Mouse (Mus musculus) activated CD4-positive, CD25-positive, alpha-beta regulatory T cell, adult 4 months (primary cell): ENCODE measurements around the gene Arl5b. TPM values are rescaled to one million over a fixed set of nuclear protein-coding genes. Genes with fewer than 3 reads are reported as not detected.

Experiments
- ATAC-seq: one replicate; pipeline ENCODE4 v1.8.0; 2017
- polyA plus RNA-seq, 2 experiments: library from polyadenylated mRNA; unstranded; fragments of 100-300 nt; shearing (Covaris generic); gene quantifications; one replicate each; pipeline ENCODE4 v1.2.1; 2017

The Arl5b gene
- 10 to 100 TPM; 10.3 to 13.5 TPM for polyA plus RNA-seq

GRCm38 (mm10) chr2:15049117-15049873 lies at the start of gene Arl5b:
TSS of gene Arl5b (plus strand) at chr2:15049395.
- ATAC-seq, result peak; percentile 99

- ATAC-seq, result no peak
Measured at GRCm38 (mm10) chr2:15007531-15007930, 41.7 kb upstream of the Arl5b start.

GRCm38 (mm10) chr2:15008072-15008471 lies 41.1 kb upstream of the Arl5b start:
- ATAC-seq, result no peak

- no peak for ATAC-seq
Measured at GRCm38 (mm10) chr2:15026817-15027216, 22.4 kb upstream of the Arl5b start.

GRCm38 (mm10) chr2:15027816-15028215 lies 21.4 kb upstream of the Arl5b start:
- no peak for ATAC-seq

GRCm38 (mm10) chr2:15038705-15039104 lies 10.5 kb upstream of the Arl5b start:
- ATAC-seq, result no peak

- peak; percentile 43 for ATAC-seq
Measured at GRCm38 (mm10) chr2:15040326-15040725, 8.9 kb upstream of the Arl5b start.

GRCm38 (mm10) chr2:15054496-15054895 lies 5.3 kb downstream of the Arl5b start:
- ATAC-seq, result peak; percentile 9

GRCm38 (mm10) chr2:15054945-15055637 lies 5.9 kb downstream of the Arl5b start, which contains the start of gene Nsun6:
TSS of gene Nsun6 (minus strand) at chr2:15055069.
- peak; percentile 82 for ATAC-seq

- ATAC-seq, result peak; percentile 12
Measured at GRCm38 (mm10) chr2:15055741-15056151, 6.6 kb downstream of the Arl5b start.

- ATAC-seq, result no peak
Measured at GRCm38 (mm10) chr2:15058227-15058626, 9.0 kb downstream of the Arl5b start.

- ATAC-seq, result no peak
Measured at GRCm38 (mm10) chr2:15060856-15061255, 11.7 kb downstream of the Arl5b start.

GRCm38 (mm10) chr2:15063815-15064214 lies 14.6 kb downstream of the Arl5b start:
- no peak for ATAC-seq

GRCm38 (mm10) chr2:15064380-15065269 lies 15.4 kb downstream of the Arl5b start:
- no peak for ATAC-seq

- no peak for ATAC-seq
Measured at GRCm38 (mm10) chr2:15065447-15065846, 16.3 kb downstream of the Arl5b start.

GRCm38 (mm10) chr2:15067091-15067490 lies 17.9 kb downstream of the Arl5b start:
- no peak for ATAC-seq

- no peak for ATAC-seq
Measured at GRCm38 (mm10) chr2:15083702-15084101, 34.5 kb downstream of the Arl5b start.

- ATAC-seq, result no peak
Measured at GRCm38 (mm10) chr2:15087308-15087707, 38.1 kb downstream of the Arl5b start.

- no peak for ATAC-seq
Measured at GRCm38 (mm10) chr2:15096514-15097090, 47.4 kb downstream of the Arl5b start.

- no peak for ATAC-seq
Measured at GRCm38 (mm10) chr2:15104386-15104785, 55.2 kb downstream of the Arl5b start.

- ATAC-seq, result no peak
Measured at GRCm38 (mm10) chr2:15111290-15111689, 62.1 kb downstream of the Arl5b start.

- no peak for ATAC-seq
Measured at GRCm38 (mm10) chr2:15111808-15112440, 62.7 kb downstream of the Arl5b start.
